Mouse (Mus musculus) megakaryocyte-erythroid progenitor cell, adult 5 weeks (primary cell): ENCODE measurements around the gene Gm28308. TPM values are rescaled to one million over a fixed set of nuclear protein-coding genes. Genes with fewer than 3 reads are reported as not detected.

ENCODE experiments used
- polyA plus RNA-seq: library from polyadenylated mRNA; stranded (reverse); fragments of >175 nt; gene quantifications from 2 replicates; pipeline ENCODE4 v1.2.3, GENCODE M21; 2012

The Gm28308 gene
- polyA plus RNA-seq: 1.2 TPM in 2 replicates

GRCm38 (mm10) chr6:52213119-52213986, at the start of gene Gm28308, which contains the start of gene Hoxa3:
Gm28308 (minus strand) TSS chr6:52213339.
Hoxa3 (minus strand) TSS chr6:52213336.

DNA sequence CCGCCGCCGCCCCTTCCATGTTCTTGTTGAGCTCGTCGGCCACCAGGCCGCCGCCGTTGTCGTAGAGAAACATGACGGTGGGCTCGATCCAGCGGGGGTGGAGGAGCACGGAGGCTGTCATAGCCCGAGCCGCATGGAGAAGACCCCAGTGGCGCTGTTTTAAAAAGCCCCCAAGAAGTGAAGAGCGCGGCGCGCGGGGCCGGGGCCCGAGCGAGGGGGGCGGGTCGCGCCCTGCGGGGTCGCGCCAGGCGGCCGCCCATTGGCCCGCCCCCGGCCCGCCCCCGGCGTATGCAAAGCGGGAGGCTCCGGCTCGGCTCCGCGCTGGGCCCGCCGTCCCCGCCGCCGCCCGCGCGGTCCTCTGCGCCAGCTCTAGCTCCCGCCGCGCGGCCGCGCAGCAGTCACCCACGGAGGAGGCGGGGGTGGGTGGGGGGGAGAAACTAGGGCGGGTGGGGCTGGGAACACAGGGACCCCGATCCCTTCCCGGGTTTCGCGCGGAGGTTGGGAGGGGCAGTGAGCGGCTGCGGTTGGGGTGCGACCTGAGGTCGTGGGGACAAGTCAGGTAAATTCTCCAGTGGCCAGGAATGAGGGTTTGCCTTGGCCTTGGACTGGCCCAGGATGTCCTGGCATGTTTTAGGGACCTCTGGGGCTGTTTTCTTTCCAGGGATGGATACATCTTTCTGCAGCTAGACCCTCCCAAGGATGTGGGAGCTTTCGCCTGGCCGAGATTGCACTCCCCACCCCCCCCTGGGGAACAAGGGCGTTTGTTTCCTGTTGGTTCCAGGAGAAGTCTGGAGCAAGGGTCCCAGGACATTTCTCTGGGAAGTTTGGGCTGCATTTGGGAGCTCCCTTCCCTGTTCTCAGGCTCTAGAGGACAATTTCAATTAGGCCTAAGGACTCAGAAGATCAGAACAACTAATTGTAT, 47.8 kb upstream of the Gm28308 start, which contains the start of gene Hoxa13:
Gene Hoxa13 (minus strand): TSS at position 227 of the 922 bp plus-strand sequence.

GRCm38 (mm10) chr6:52245757-52246142, 32.6 kb upstream of the Gm28308 start, which contains the start of gene Hoxa11:
Hoxa11 (minus strand) TSS chr6:52245810.

GRCm38 (mm10) chr6:52240389-52241000, 27.4 kb upstream of the Gm28308 start, which contains the start of gene Hoxa10:
Hoxa10 (minus strand) TSS chr6:52240854.

GRCm38 (mm10) chr6:52230516-52231165, 17.5 kb upstream of the Gm28308 start, which contains the start of gene Hoxa9:
Hoxa9 (minus strand) TSS chr6:52231089.

DNA sequence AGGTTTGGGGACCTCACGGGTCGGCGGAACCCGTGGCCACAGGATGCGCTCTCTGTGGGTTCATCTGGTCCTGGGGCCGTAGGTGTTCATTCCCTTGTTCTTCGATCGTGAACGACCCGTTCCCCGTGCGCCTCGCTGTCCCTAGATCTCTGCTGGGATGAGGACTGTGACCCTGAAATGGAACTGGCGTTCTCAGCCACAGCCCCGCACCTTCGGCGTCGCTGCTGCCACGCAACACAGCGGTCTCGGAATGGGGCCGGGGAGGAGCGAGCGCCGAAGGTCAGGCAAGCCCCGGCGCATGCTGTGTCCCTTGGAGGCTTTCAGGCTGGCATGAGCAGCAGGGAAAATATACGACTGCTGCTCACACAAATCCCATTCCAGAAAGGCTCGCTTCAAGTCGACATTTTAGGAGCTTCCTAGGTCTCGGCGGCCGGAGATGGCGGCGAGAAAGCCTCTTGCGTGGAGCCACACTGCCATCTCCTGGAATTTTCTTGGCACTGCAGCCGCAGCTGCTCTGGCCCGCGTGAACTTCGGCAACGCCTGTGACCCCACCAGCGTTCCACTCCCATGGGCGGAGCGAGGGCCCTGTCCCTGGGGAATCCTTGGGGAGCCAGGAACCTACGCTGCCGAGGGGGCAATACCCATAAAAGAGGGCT, 8.3 kb upstream of the Gm28308 start, which contains the start of gene Hoxa7:
Gene Hoxa7 (minus strand): TSS at position 518 of the 656 bp plus-strand sequence.

GRCm38 (mm10) chr6:52208072-52208867, 4.9 kb downstream of the Gm28308 start, which contains the start of gene Hoxa6:
Hoxa6 (minus strand) TSS chr6:52208722.

DNA sequence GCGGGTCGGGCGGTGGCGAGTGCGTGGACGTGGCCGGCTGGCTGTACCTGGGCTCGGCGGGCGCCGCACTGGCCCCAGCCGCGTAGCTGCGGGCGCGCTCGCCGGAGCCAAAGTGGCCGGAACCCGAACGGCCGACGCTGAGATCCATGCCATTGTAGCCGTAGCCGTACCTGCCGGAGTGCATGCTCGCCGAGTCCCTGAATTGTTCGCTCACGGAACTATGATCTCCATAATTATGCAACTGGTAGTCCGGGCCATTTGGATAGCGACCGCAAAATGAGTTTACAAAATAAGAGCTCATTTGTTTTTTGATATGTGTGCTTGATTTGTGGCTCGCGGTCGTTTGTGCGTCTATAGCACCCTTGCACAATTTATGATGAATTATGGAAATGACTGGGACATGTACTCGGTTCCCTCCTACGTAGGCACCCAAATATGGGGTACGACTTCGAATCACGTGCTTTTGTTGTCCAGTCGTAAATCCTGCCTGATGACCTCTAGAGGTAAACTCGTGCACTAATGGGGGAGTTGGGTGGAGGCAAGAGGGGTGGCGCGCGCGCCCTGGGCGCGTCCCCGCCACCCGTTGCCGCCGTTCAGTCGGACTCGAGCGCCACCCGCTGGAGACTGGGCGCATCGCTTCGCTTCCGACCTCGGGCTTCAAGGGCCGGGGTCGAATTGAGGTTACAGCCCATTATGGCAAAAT, 8.9 kb downstream of the Gm28308 start, which contains the start of gene Hoxa5:
Gene Hoxa5 (minus strand): TSS at position 538 of the 703 bp plus-strand sequence.

GRCm38 (mm10) chr6:52190906-52191810, 22.0 kb downstream of the Gm28308 start, which contains the start of gene Hoxa4:
Hoxa4 (minus strand) TSS chr6:52191753.

GRCm38 (mm10) chr6:52177061-52177735, 35.9 kb downstream of the Gm28308 start, which contains the start of gene 5730596B20Rik:
5730596B20Rik (plus strand) TSS chr6:52177498.

GRCm38 (mm10) chr6:52164626-52165440, 48.3 kb downstream of the Gm28308 start, which contains the start of gene Hoxa2:
Hoxa2 (minus strand) TSS chr6:52164831.

GRCm38 (mm10) chr6:52158276-52159051, 54.7 kb downstream of the Gm28308 start, which contains the start of gene Hoxa1:
Hoxa1 (minus strand) TSS chr6:52158317.

